Mouse (Mus musculus) left cerebral cortex, postnatal 4 days (tissue): ENCODE measurements around the gene Hey2. TPM values are rescaled to one million over a fixed set of nuclear protein-coding genes. Genes with fewer than 3 reads are reported as not detected.

Experiments used
- DNase-seq: peaks from one replicate; pipeline ENCODE4 v3.0.0-alpha.2; 2022
- intact Hi-C: fragments of 180-260 bp; cut with DNase I; formaldehyde crosslinking; loops from one replicate; pipeline ENCODE4 v1.15.1; 2025
- total RNA-seq, 2 experiments: library from RNA; stranded (reverse); gene quantifications; 2 replicates each; pipeline ENCODE4 v1.2.3; 2021

Hey2 gene
- 1 to 10 TPM; 4.4 to 4.8 TPM for total RNA-seq

DNA sequence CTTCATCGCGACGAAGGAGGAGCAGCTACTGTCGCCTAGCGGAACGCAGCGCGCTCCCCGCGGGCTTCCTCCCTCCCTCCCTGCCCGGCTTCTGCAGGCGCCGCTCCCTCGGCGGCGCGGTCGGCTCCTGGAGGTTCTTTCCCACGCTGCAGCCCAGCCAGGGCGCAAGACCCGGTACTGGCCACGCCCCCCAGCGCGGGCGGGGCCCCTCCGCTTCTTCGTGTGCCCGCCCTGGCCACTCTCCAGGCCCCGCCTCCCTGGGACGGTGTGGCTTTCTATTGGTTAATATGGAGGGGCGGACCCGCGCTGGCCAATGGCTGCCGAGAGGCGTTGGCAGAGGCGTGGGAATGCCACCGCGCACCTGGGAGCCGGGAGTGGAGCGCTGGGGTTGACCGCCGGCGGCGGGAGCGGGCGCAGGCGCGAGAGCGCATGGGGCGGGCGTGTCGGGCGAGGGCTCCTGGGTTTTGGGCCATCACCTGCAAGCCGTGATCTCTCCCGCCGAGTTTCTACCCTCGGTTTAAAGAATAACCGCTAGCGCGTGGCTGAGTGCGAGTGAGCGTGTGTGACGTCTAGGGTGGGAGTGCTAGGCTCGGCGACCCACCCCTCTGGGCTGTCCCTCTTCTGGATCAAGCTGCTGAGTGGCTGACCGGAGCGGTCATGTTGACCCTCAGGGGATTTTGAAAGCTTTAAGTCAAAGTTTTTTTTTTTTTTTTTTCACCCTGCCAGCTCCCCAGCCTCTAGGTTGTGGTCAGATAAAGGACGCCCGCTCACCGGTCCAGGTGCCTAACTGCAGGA, at the start of gene Hey2:
Gene Hey2 (minus strand): TSS at position 159 of the 795 bp plus-strand sequence.
- intact Hi-C loops: no loop called here
- peak; percentile 99 for DNase-seq

DNA sequence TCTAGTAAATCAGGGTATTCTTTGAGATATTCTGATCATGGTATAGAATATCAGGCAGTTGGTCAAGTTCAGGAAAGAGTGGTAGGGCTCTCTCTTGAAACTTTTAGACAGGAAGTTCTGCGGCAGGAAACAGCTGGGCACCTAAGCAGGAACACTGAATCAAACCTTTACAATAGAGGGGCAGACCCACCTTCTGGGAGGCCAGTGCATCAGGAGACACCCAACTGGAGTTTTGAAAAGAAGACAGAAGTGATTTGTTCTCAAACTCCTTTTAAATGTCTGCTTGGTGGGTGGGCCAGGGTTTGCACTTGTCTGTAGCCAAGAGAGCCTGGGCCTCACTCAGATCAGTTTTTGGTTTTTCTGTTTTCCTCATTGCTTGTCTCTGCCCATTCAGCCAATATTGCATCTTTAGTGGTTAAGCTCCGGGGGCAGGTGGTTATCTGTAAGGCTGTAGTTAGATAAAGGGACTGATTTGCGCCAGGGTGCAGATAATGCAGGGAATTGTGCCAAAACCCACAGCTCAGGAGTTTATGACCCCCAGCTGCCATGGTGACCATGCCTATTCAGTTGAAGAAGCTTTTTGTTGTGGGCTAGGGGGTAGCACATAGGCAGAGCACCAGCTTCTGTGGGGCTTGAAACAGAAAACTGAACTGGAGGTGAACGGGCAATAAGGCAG, 40.6 kb upstream of the Hey2 start:
- no peak for DNase-seq
- intact Hi-C loops: no loop called here

DNA sequence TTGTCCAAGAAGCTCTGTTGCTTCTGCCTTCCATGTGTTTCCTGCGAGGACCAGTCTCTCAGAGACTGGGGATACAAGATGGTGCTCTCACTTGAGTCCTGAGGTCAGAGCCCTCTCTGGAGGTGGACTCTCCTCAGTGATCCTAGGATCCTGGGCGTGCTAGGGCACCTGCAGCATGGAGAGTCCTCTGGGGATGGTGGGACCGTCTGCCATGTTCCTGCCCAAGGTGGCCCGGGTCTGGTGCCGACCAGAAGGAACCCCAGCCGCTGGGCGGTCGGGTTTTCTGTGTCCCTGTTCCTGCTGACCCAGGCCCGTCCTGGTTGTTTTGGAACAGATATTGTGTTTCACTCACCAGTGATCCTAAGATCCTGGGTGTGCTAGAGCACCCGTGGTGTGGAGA, 38.5 kb upstream of the Hey2 start:
- DNase-seq: no peak
- intact Hi-C loops: no loop called here

DNA sequence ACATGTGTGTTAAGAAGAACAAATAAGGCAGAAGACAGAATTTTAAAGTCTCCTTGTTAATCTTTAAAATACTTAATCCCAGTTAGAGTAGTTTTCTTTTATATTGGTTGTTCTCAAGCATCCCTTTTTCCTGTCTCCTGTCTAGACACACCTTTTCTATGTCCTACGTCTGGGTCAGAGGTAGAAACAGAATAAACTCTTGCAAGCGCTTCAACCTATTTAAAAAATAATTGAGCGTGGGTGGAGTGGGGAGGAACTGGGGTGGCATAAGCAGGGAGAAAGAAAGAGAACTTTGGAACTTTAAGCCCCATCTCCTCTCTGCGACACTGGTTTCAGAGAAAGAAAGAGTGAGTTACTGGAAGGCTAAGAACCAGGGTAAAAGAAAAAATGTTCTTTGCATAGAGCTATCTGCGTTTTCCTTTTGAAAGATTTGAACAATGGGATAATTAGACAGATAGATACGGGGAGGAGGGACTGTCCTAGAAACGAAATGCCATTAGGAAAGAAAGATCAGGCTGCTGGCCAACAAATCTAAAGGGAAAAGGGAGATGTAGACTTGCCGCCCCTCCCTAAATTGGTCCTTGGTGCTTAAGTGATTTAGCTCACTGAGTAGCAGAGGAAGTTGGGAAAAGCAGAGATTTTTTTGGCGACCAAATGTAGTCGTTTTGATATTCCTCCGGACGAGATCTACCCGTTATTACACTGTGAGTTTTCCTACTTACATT, 2.7 kb upstream of the Hey2 start:
- intact Hi-C loops: no loop called here
- DNase-seq: no peak

DNA sequence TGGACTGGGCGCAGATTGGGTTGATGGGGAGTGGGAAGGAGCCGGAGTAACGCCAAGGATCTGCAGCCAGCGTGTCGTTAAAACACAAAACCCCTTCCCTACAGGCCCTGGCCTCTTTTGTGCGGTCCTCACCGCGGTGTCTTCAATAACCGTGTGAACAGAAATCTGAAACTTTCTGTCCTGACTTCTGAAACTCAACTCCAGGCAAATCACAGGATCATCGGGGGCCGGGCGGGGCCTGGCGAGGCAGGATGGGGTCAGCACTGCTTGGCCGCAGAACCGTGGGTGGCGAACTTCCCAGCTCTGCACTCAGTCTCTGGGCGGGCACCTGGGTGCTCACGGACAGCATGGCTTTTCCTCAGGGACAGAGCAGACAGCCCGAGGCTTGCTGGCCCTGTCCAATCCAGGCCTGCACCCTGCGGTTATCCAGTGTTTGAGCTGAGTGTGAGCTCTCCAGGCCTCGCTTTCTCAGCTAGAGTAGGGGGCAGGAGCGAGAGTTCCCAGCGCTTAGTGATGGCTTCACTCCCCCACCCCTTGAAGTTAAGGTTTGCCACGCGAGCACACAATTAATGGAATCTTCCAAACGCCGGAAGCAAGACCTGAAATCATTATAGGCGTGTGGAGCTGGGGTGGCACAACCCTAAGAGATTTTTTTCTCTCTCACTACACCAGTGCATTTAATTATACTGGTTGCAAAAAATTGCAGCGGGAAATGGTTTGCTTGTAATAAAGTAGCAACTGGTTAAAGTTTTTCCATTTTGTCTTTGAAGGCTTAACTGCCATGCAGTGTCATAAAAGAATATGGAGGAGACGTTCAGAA, 1.8 kb upstream of the Hey2 start:
- DNase-seq: peak; percentile 31
- intact Hi-C loops: no loop called here

DNA sequence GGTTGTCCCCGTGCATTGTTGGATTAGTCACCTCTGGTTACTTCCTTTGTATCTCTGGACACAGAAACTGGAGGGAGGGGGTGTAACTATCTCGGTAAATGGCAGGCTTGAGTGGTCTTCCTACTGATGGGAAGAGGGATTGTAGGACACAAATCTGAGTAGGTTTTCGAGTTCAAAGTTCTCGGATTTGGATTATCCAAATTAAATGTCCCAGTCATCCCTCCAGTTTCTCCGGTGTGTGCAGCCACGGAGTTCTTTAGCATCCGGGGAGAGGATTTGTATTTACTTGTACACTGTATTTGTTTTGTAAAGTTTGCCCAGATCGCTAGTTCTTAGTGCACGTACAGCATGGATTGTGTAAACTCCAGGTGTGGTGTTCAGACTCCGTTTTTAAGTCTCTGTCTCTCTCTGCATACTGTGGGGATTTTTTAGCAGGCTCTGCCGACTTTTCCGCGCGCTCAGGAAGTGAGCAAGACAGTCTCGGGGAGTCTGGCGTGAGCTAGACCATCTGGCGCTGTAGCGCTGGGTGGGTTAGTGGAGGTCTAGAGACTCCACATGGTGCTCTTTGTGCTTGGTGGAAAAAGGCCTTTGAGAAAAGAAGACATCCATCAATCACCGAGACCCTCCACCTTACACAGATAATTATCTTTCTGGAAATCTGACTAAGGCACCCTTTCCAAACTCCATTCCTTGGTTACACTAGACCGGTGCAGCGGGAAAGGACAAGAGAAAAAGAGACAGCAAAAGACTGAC, 1.0 kb upstream of the Hey2 start:
- intact Hi-C loops: no loop called here
- DNase-seq: peak; percentile 49

DNA sequence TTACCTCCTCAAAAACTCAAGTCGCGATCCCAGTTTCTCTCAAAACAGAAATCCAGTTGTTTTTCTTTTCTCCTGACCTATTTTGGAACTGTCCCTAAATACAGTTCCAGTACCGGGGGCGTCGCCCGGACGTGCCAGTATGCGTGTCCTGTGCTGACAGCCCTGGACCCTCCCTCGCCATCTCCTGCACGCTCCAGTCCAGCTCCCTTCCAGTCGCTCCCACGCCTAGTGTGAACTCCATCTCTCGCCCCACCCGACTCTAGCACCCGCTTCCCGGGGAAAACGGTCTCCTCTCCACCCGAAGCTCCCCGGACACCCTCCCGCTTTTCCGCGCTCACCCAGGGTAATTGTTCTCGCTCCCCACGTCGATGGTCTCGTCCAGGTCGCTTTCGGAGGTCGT, 373 bp downstream of the Hey2 start:
- intact Hi-C loops: no loop called here
- DNase-seq: no peak

DNA sequence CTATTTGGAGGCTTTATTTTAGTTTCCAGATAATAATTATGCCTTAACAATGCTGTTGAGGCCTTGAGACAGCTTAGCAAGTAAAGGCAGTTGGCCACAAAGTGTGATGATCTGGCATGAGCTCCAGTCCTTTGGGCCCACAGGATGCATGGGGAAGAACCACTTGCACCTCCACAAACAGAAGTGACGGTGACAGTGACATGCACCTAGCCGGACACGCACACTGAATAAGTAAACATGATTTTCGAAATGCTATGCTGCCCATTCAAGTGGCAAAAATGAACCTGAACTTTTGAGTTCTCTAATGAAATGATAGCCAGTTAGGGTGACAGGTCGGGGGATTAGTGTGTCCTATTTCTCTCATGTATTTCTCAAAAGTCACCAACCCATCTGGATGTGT, 1.8 kb downstream of the Hey2 start:
- intact Hi-C loops: no loop called here
- DNase-seq: no peak

DNA sequence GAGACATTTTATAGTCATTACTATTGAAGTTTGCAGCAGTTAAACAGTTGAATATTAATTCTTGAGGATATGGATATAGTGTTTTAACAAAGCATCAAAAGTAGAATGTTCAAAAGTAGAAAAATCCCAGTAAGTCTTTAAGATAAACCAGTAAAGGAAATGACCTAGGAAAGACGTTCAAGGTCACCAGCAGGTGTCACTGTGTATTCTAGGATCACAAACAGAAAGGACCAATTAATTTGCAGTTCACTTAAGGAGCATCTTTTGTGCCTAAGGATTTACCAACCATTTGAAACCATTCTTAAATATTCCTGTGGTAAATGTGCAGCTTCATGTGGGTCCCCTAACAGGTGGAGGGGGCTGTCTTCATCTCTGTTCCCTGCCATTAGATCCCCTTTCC, 4.4 kb downstream of the Hey2 start:
- no peak for DNase-seq
- intact Hi-C loops: no loop called here

DNA sequence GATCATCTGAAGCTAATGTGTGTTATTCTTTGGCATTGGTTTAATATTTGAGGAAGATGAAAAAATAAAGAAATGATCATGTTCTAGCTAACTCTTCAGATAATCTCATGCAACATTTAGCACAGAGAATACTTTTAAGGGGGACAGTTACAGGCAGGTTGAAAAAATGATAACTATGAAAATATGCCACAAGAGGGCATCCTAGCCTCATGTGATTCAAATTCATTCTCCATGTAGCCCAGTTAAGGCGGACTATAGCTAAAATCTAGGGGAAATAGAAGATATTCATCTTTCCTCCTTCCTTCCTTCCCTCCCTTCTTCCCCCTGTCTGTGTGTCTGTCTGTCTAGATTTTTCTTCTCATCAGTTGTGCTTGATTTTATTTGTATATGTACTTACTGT, 17.6 kb downstream of the Hey2 start:
- intact Hi-C loops: loop anchor here (10.0 kb wide), 2 partner anchors 470 to 620 kb away; partner anchors contain the start of gene Tpd52l1
- DNase-seq: no peak

DNA sequence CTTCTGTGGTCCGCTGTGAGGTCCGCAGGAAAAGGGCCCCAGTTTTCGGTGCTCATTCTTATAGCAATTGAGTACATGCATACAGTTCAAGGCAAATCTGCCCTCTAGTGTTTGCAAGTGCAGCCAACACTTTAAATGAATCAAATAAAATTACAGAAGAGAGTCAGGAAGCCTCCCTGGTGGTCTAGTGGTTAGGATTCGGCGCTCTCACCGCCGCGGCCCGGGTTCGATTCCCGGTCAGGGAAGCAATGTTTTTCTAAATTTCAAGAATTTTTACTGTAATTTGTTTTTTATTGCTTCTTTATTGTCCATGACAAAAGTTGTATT, 31.7 kb downstream of the Hey2 start:
- intact Hi-C loops: no loop called here
- DNase-seq: peak; percentile 51

DNA sequence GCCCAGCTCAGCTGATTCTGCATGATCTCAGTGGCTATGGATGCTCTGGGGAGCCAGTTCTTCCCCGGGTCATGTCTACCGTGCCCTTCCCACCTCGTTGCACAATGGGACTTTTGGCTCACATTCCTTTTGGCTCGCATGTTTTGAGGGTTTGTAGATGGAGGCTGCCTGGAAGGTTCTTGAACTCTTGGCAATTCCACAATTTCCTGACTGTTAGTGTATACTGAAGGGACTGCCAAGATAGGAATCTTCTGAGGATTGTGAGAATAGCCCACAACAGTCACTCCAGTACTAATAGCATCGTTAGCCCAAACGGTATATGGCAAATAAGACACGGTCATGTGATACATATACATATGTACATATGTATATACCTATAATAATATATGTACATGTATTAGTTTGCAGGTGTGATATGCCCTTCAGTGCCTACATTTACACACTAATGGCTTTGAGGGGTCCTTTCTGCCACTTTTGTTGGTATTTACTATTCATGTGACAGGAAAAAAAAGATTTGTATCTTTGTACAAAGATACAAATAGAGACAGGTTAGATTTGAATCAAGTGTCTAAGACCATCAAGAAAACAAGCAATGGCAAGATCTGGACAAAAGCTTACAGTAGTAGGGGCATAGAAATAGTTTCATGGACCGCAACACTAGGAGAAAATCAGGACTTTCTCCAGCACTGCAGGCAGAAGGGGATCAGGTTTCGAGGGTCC, 32.2 kb downstream of the Hey2 start:
- intact Hi-C loops: no loop called here
- DNase-seq: no peak

DNA sequence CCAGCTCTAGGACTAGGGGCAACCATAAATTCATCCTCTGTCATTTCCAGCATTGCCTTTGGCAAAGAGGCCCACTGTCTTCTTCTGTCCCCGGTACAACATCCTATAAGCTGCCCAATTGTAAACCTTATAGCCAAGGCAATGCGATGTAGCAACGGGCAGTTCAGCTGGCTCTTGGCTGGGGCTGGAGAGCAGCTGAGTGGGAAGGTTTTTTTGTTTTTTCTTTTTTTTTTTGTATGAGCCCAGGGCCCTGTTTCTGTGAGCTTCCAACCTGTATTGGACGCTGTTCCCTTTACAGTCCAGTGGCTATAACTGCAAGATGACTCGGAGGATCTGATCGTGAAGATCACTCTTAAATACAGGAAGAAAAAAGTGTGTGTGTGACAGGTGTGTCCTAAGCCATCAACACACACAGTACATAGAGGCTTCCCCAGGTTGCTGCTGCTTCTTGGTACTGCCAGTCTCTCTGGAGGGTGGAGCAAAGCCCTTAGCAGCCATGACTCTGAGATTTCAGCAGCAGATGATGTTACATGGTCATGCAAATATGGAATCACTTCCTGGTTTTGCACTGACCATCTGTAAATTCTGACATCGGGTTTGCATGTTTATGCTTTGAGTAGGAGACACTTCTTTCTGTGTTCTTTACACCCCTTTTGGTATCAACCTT, 38.9 kb downstream of the Hey2 start:
- intact Hi-C loops: loop anchor here (10.0 kb wide), 1 partner anchor 179 kb away; the partner anchor contains the start of gene Hint3
- peak; percentile 14 for DNase-seq

DNA sequence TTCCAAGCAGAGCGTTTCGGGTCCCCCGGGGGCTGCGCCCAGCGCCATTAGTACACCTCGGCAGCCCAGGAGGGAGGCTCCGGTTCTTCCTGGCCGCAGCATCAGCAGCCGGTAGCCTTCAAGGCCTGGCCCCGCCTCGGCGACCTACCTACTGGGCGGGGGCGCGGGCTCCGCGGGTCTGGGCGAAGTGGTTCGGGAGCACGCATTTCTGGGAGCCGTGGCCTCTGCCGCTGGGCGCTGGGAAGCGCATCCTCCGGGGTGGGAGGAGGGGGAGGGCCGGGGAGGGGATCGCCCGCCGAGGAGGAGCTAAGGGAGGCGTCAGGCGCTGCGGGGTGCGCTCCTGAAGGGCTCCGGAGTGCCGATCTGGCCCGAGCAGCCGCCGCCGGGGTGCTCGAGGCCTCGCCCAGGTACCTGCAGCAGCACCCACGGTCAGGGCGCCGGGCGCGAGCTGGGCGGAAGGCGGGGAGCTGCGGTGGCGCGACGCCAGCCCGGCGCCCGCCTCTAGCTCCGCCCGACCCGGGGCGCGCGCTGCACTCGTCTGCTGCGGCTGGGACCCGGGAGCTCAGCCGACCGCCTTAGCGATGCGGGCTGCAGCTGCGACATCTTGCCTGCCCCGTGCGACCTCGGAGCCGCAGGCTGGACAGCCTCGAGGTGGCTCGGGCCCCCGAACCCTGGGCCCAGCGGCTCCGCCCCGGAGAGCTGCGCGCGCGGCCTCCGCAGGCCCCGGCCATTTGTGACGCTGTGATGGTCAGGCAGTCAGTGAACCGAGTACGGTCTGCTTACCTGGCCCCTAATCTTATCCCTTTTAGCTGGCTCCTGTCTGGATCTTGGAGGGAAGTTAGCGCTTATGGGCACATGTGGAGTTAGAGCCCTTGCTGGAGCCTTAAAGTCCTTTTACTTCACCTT, 39.7 kb downstream of the Hey2 start, which contains the start of gene Ncoa7:
Gene Ncoa7 (minus strand): TSS at position 646 of the 906 bp plus-strand sequence.
- intact Hi-C loops: loop anchor here (10.0 kb wide), 1 partner anchor 178 kb away; the partner anchor contains the start of gene Hint3
- peak; percentile 84 for DNase-seq

DNA sequence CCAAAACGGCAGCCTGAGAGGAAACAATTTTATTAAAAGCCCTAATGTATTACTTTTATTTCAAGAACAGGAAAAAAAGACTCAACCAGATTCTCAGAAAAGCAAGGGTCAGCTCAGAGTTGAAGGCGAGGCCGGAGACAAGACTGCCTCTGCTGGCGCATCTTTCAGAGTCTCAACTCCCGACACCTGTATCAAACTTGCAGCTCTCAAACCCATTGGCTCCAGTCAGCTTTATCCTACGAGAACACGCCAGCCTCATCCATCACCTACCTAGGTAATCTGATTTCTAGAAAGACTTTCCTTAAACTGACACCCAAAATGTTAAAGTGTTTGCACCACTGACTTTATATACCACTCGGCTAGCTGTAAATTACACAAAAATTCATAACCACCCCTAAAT, 40.6 kb downstream of the Hey2 start:
- peak; percentile 20 for DNase-seq
- intact Hi-C loops: loop anchor here (10.0 kb wide), 1 partner anchor 177 kb away; the partner anchor contains the start of gene Hint3

DNA sequence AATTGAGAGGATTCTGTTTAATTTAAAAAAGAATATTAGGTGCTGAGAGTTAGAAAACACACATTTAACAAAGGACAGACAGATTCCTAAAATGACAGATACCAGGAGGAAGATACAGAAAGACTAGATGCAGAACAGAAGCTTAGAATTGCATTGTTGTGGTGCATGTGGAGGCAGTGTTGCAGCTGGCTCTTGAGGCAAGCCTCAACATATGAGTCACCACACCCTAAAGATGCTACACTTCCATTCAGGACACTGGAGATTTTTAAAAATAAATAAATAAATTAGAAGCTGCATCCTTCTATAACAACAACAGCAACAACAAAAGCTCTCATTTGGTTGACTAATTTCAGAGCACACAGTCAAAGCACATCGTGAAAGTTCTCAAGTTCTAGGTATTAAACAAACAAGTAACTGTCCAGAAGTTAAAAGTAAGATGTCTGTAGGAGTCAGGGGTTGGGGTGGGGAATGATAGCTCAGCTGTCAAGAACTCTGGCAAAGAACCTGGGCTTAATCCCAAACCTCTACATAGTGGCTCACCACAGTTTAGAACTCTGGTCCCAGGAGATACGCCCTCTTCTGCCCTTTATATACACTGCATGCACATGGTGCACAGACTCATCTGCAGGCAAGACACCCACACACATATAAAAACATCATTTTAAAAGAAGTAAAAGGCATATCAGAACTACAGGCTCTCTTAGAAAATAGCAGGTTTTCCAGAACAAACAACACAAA, 42.7 kb downstream of the Hey2 start:
- DNase-seq: no peak
- intact Hi-C loops: loop anchor here (10.0 kb wide), 1 partner anchor 175 kb away; the partner anchor contains the start of gene Hint3
